Mouse (Mus musculus): Measurements from ENCODE around the gene Ttll4.

GRCm38 (mm10) chr1:74672731-74673130, 11.2 kb downstream of the Ttll4 start:
- TF ChIP-seq GATA1 (IDR thresholded peaks at IDR 0.05; ENCODE audit: borderline replicate concordance, low read length) (no peak), FLI1 (IDR thresholded peaks at IDR 0.05; ENCODE audit: low read length) (no peak)
